Mouse (Mus musculus) bone marrow macrophage, adult 2 months (primary cell): Measurements from ENCODE around the gene Gm20388.

Source experiments
- CTCF ChIP-seq: IDR thresholded peaks from 2 replicates; pipeline ENCODE4 v1.5.1; 2012; ENCODE audit warnings: low read depth, mild to moderate bottlenecking, low read length, moderate library complexity
- POLR2A ChIP-seq: IDR thresholded peaks from 2 replicates; pipeline ENCODE4 v1.6.1; 2012; ENCODE audit warnings: mild to moderate bottlenecking, low read depth, low read length, borderline replicate concordance

DNA sequence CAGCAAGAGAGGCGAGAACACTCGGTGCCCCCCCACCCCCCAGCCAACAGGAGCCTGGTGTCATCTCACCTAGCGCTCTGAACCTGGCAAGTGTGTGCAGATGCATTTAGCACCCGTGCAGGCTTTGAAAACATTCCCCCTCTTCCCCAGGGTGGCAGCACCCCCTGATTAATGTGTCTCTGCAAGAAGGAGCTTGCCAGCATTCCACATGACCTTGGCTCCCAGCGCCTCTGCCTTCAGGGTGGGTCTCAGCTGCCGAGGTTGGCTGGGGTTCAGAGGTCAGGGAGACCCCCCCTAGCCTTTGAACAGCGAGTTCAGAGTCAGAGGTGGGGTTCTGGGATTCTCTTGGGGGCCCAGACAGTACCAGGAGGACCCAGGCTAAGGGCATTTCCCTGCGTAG lies 601.1 kb downstream of the Gm20388 start:
- TF ChIP-seq CTCF (no peak), POLR2A (no peak)
